Mouse (Mus musculus) spleen, adult 2 months (tissue): ENCODE results near the gene Tbc1d2b.

Experiments used
- CTCF ChIP-seq: fragments of 200-500 bp; IDR thresholded peaks from 2 replicates; pipeline ENCODE4 v1.5.1; 2011; ENCODE audit warnings: mild to moderate bottlenecking, inconsistent platforms; ENCODE audit not compliant: insufficient read depth, insufficient read length, insufficient replicate concordance; ENCODE audit errors: extremely low read depth
- POLR2A ChIP-seq: fragments of 200-500 bp; IDR thresholded peaks from 2 replicates; pipeline ENCODE4 v1.6.1; 2011; ENCODE audit warnings: low read depth, low read length, inconsistent platforms

GRCm38 (mm10) chr9:90183550-90183949, 87.1 kb downstream of the Tbc1d2b start:
- no peak for TF ChIP-seq CTCF
- no peak for TF ChIP-seq POLR2A
